ENCODE assay signal across 7 mouse cellular contexts in the genomic region with DNA sequence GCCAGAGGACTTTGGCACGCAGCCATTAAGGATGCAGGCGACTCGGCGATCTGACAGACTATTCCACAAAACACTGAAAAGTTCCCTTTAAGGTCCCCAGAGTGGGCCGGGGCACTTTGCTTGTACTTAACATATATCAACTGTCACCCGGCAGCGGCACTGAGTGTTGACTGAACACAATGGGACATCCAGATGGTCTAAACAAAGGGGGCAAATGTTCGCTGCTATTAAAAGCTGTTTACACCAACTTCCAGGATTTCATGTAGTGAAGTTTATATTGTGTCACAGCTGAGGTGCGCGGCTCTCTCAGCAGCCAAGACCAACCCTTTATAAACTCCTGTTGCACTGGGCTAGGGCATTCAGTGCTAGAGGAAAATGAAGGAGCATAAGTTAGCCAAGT.
DNase-seq lines count a peak whose midpoint lies in the region; ATAC-seq lines count a peak whose summit lies in the region.

No protein-coding gene starts in this region.

- peaks cover 11% of the 10 kb centered on the region for H3K27me3 ChIP-seq in embryonic facial prominence, embryonic 10.5 days (replicated peaks; ENCODE audit: low read depth, poor library complexity, severe bottlenecking)
- H3K27me3 ChIP-seq in forebrain, embryonic 16.5 days (replicated peaks; ENCODE audit: control insufficient read depth, insufficient read depth, low read length), result no peaks in the 10 kb centered on the region
- H3K27me3 ChIP-seq in kidney, embryonic 16.5 days (ENCODE audit: insufficient read depth, low read length), result peaks cover 6% of the 10 kb centered on the region; the same call in 1 of the 2 replicates
- no peaks in the 10 kb centered on the region for H3K27me3 ChIP-seq in midbrain, embryonic 11.5 days (ENCODE audit: control insufficient read depth, insufficient read depth, low read length)

- no peaks in the 10 kb centered on the region for H3K9me3 ChIP-seq in embryonic facial prominence, embryonic 10.5 days
- H3K9me3 ChIP-seq in forebrain, embryonic 16.5 days (ENCODE audit: control insufficient read depth, low read length), result no peaks in the 10 kb centered on the region
- H3K9me3 ChIP-seq in kidney, embryonic 16.5 days (ENCODE audit: low read length), result no peaks in the 10 kb centered on the region
- no peaks in the 10 kb centered on the region for H3K9me3 ChIP-seq in midbrain, embryonic 11.5 days (ENCODE audit: control insufficient read depth, low read length)

- H3K36me3 ChIP-seq in embryonic facial prominence, embryonic 10.5 days (replicated peaks), result no peaks in the 10 kb centered on the region
- H3K36me3 ChIP-seq in forebrain, embryonic 16.5 days (ENCODE audit: control insufficient read depth, insufficient read depth), result no peaks in the 10 kb centered on the region
- no peaks in the 10 kb centered on the region for H3K36me3 ChIP-seq in kidney, embryonic 16.5 days (ENCODE audit: insufficient read depth, low read length)
- no peaks in the 10 kb centered on the region for H3K36me3 ChIP-seq in midbrain, embryonic 11.5 days (ENCODE audit: control insufficient read depth, insufficient read depth, low read length)

- ATAC-seq in forebrain, embryonic 16.5 days, result 0 out of 2 replicates have a peak, but pooled peaks have one; percentile 37
- ATAC-seq in kidney, embryonic 16.5 days (ENCODE audit: low FRiP score, low TSS enrichment), result peak; percentile 71; the same call in 1 of the 2 replicates
- peak; percentile 41; the same call in 1 of the 2 replicates for ATAC-seq in midbrain, embryonic 11.5 days (ENCODE audit: low FRiP score)

- peak; percentile 19 for DNase-seq in embryonic facial prominence, embryonic 10.5 days (ENCODE audit: low spot score)
- peak; percentile 87 for DNase-seq in midbrain, embryonic 11.5 days (ENCODE audit: low spot score, missing footprints)
- DNase-seq in thymus, postnatal 36 days, result no peak
- no peak for DNase-seq in spleen, postnatal 14 days (ENCODE audit: low spot score in 2 of 2)
- no peak for DNase-seq in right cerebral cortex, postnatal 4 days

- H3K9ac ChIP-seq in forebrain, embryonic 16.5 days (replicated peaks; ENCODE audit: low read depth, low read length), result no peak overlapping the region
- H3K9ac ChIP-seq in kidney, embryonic 16.5 days (replicated peaks; ENCODE audit: low read length), result no peak overlapping the region; the same call in 1 of the 2 replicates
- H3K9ac ChIP-seq in midbrain, embryonic 11.5 days (ENCODE audit: low read length), result no peak overlapping the region

- WGBS in embryonic facial prominence, embryonic 10.5 days, result 61% methylated on average over 10 of the region's 10 CpGs
- 11% methylated on average over 10 of the region's 10 CpGs for WGBS in forebrain, embryonic 16.5 days
- 19% methylated on average over 10 of the region's 10 CpGs for WGBS in kidney, embryonic 16.5 days
- 33% methylated on average over 10 of the region's 10 CpGs for WGBS in midbrain, embryonic 11.5 days

- peak overlapping the region; percentile 73 for H3K4me2 ChIP-seq in forebrain, embryonic 16.5 days (ENCODE audit: low read length)
- peak overlapping the region; percentile 52 for H3K4me2 ChIP-seq in kidney, embryonic 16.5 days (replicated peaks; ENCODE audit: low read depth, low read length)
- H3K4me2 ChIP-seq in midbrain, embryonic 11.5 days, result peak overlapping the region; percentile 45

- H3K27ac ChIP-seq in embryonic facial prominence, embryonic 10.5 days (replicated peaks), result no peak overlapping the region; the same call in 1 of the 2 replicates
- no peak overlapping the region for H3K27ac ChIP-seq in forebrain, embryonic 16.5 days (ENCODE audit: low read length)
- peak overlapping the region; percentile 71 for H3K27ac ChIP-seq in kidney, embryonic 16.5 days (ENCODE audit: low read length)
- H3K27ac ChIP-seq in midbrain, embryonic 11.5 days (ENCODE audit: low read depth, low read length), result peak overlapping the region; percentile 32; the same call in 1 of the 2 replicates

- no peak overlapping the region for H3K4me3 ChIP-seq in embryonic facial prominence, embryonic 10.5 days
- peak overlapping the region; percentile 48 for H3K4me3 ChIP-seq in forebrain, embryonic 16.5 days (replicated peaks; ENCODE audit: low read length)
- peak overlapping the region; percentile 40 for H3K4me3 ChIP-seq in kidney, embryonic 16.5 days (ENCODE audit: low read length)
- no peak overlapping the region for H3K4me3 ChIP-seq in midbrain, embryonic 11.5 days (ENCODE audit: low read depth, low read length)

- peaks cover 24% of the 10 kb centered on the region for H3K4me1 ChIP-seq in embryonic facial prominence, embryonic 10.5 days
- H3K4me1 ChIP-seq in forebrain, embryonic 16.5 days (replicated peaks; ENCODE audit: control insufficient read depth, insufficient read depth, low read length), result peaks cover 21% of the 10 kb centered on the region
- H3K4me1 ChIP-seq in kidney, embryonic 16.5 days (ENCODE audit: insufficient read depth, low read length), result peaks cover 22% of the 10 kb centered on the region
- H3K4me1 ChIP-seq in midbrain, embryonic 11.5 days (ENCODE audit: control insufficient read depth, insufficient read depth, low read length), result peaks cover 22% of the 10 kb centered on the region

Comparison
In these comparisons a context has a peak if more than half of its experiments do, and no peak if none do; other contexts are left out.
1. DNase-seq: peak in embryonic facial prominence, embryonic 10.5 days (single experiment) and midbrain, embryonic 11.5 days (single experiment); none in thymus, postnatal 36 days (0 of 2), spleen, postnatal 14 days (0 of 2) and right cerebral cortex, postnatal 4 days (single experiment).
2. H3K27ac ChIP-seq: peak in kidney, embryonic 16.5 days (single experiment) and midbrain, embryonic 11.5 days (single experiment); none in embryonic facial prominence, embryonic 10.5 days (single experiment) and forebrain, embryonic 16.5 days (single experiment).
3. H3K4me3 ChIP-seq: peak in forebrain, embryonic 16.5 days (single experiment) and kidney, embryonic 16.5 days (single experiment); none in embryonic facial prominence, embryonic 10.5 days (single experiment) and midbrain, embryonic 11.5 days (single experiment).
4. Peak in every context shown above with its lines, with median percentiles within 50 percentile points of each other: ATAC-seq and H3K4me2 ChIP-seq.